Mouse (Mus musculus) mouse trophoblast stem cell (cell line): Measurements from ENCODE around the gene Trim59.
"Not testable (repeated sequence)": the region's sequence is repeated elsewhere in the genome, so short reads cannot be mapped to it uniquely, and the experiment has no call there.

Experiments
- in situ Hi-C, 2 experiments: fragments of 300-500 bp; cut with MseI, MboI; formaldehyde crosslinking; loops; 2 replicates in 1 of 2; 3 replicates in 1 of 2; pipeline ENCODE4 v1.15.1; 2025

Trim59 gene

DNA sequence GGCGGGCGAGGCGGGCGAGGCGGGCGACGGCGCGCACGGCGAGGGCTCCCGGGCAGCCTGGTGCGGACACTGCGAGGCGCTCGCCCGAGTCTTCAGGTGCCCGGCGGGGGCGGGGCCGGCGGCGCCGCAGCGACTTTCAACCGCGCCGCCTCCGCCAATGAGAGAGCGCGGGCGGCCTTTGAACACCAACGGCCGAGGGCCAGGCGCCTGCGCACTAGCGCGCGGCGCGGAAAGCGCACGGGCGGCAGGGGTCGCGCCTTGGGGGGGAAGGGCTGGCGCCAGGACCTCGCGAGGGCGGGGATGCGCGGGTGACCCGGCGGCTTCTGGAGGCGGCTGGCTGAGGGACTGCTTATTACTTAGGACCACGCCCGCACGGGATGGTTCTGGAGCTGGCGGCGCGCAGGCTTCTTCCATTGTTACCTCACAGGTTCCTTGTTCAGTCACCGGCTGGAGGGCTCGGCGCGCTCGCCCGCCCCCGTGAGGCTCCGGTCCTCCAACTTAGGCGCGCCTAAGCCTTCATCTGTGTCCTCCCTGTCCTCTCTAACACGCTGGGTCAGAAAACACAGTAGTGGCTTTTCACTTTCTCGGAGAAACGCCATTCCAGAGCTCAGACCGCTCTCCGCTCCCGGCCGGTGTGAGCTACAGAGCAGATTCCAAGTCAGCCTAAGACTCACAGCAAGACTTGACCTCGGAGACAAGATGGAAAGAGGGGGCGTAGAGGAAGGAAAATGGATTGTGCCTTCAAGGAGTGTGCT is at the start of gene Trim59:
TSS of gene Trim59 (minus strand) at position 111 of the 755 bp plus-strand sequence.
- in situ Hi-C loops = no loop called here

DNA sequence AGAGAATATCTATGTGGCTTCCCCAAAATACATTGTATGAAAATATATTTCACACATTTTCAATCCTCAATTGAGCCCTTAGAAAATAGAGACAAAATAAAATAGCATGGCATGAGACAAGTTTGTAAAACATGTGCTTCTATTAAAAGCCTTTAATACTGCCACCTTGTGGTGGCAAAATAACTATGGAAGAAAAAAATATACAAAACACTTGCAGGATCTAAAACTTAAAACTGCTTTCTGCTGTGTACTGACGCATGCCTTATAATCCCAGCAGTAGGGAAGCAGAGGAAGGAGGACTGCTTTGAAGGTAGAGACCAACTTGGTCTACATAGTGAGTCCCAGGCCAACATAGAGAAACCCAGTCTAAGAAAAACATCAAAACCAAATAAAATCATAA is 19.4 kb upstream of the Trim59 start:
- in situ Hi-C loops = no loop called here

DNA sequence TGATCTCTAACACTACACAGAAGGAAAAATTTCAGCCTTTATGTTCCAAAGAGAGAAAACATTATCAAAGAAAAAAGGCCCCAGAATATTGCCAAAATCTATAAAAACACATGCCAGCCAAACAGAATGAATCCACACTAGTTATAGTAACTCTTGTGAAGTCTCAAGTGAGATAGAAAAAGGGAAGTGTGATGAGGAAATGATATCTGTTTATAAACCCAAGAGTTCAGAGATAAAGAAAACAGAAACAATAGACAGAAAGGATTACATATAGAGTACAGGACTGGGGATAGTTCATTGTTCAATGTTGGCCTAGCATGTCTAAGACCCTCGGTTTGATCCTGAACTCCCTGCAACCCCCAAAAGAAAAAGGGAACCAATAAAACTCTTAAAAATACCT is 18.2 kb upstream of the Trim59 start:
- in situ Hi-C loops = no loop called here

- in situ Hi-C loops = no loop called here
Observed at GRCm38 (mm10) chr3:69060672-69061071, 16.1 kb upstream of the Trim59 start.

- in situ Hi-C loops = no loop called here
Observed at GRCm38 (mm10) chr3:69055871-69056270, 11.3 kb upstream of the Trim59 start.

- in situ Hi-C loops = no loop called here
Observed at GRCm38 (mm10) chr3:69054760-69055432, 10.3 kb upstream of the Trim59 start.

DNA sequence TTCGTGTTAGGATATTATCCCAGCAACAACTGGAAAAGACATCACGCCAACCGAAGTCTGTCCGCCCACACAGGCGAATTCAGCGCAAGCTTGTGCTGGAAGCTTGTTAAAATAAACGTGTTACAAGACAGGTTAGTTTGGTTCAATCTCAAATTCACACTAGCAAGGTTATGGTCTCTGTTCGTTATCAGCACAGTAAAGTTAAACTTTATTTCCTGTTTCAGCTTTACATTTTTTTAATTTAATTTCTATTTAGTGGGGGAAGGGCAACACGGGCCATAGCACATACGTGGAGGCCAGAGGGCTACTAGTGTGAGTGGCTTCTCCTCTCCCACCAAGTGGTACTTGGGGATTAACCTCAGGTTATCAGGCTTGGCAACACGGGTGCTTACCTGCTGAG is 7.3 kb upstream of the Trim59 start:
- in situ Hi-C loops = no loop called here

DNA sequence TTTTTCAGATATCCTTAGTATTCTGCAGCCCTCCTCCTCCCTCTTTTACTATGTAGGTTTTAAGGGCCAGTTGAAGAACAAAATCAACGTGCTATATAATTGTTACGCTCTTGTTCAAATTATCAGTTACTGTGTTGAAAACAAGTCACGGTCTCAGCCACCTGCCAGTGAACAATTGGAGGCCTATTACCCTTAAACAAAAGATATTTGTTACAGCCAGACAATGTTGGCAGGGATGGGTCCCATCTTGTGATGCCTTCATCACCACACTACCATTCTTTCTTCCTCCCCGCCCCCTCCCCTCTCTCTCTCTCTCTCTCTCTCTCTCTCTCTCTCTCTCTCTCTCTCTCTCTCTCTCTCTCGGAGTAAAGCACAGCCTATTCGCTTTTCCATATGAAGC is 4.5 kb upstream of the Trim59 start:
- in situ Hi-C loops = no loop called here

- in situ Hi-C loops = no loop called here
Observed at GRCm38 (mm10) chr3:69047684-69048083, 3.1 kb upstream of the Trim59 start.

GRCm38 (mm10) chr3:69046509-69046908 is 2.0 kb upstream of the Trim59 start:
- in situ Hi-C loops = no loop called here

DNA sequence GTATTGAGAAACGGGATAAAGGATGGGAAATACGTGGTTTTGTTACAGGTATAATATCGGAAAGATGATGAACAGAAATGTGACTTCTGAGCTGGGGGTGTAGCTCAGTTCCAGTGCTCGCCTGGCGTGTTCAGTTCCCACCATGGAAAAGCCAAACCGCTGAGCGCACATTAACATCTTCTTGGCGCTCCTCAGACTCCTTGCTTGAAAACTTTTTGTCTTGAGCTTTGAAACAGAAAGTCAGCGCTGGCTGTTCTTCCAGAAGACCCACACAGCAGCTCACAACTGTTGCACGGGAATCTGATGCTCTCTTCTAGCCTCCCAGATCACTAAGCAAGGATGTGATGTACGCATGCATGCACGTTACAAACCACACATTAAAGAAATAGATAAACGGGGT is 1.2 kb upstream of the Trim59 start:
- in situ Hi-C loops = no loop called here

- in situ Hi-C loops = no loop called here
Observed at GRCm38 (mm10) chr3:69045400-69045703, 797 bp upstream of the Trim59 start.

DNA sequence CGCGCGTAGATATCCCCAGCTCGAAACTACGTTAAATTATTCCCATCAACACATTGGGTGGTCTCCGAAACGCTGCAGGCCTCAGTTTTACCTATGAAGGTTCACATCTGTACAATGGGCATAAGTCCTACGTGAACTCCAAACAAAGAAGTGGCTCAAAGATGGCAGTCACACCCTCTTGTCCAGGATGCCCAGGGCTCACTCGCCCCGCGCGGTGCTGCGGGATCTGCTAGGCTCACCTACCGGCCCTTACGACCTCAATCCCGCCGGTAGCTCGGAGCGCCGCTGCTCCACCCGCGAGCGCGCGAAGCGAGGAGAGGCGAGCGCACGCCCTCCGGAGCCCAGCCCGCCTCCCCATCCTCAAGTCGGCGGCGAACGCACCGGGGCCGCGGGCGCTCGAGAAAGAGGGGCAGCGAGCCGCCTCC is 376 bp downstream of the Trim59 start:
- in situ Hi-C loops = no loop called here

- in situ Hi-C loops = no loop called here
Observed at GRCm38 (mm10) chr3:69041298-69041697, 3.3 kb downstream of the Trim59 start.

- in situ Hi-C loops = no loop called here
Observed at GRCm38 (mm10) chr3:69040105-69040504, 4.5 kb downstream of the Trim59 start.

- in situ Hi-C loops = no loop called here
Observed at GRCm38 (mm10) chr3:69026133-69026783, 18.3 kb downstream of the Trim59 start.

- in situ Hi-C loops = no loop called here
Observed at GRCm38 (mm10) chr3:69020764-69021163, 23.8 kb downstream of the Trim59 start.

- in situ Hi-C loops = no loop called here
Observed at GRCm38 (mm10) chr3:69020285-69020684, 24.3 kb downstream of the Trim59 start.

GRCm38 (mm10) chr3:69018635-69019034 is 25.9 kb downstream of the Trim59 start:
- in situ Hi-C loops = not testable (repeated sequence)

- in situ Hi-C loops = no loop called here
Observed at GRCm38 (mm10) chr3:69017181-69017580, 27.4 kb downstream of the Trim59 start.

DNA sequence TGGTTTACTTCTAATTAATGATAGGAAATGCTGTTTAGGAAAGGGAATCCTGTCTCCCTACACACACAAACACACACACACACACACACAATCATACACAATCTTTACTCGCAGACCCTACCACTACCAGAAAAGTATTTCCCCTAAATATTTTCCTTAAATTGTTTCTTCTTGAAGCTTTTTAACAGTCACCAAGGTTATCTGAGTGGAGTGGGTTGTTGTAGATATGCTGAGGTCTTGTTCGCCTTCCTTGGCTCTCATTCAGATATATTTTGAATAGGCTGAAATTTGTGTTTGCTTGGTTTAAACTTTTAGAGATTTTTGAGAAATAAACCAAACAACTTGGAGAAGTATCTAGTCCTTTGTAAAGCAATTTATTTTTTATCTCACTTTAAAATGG is 35.7 kb downstream of the Trim59 start:
- in situ Hi-C loops = no loop called here

DNA sequence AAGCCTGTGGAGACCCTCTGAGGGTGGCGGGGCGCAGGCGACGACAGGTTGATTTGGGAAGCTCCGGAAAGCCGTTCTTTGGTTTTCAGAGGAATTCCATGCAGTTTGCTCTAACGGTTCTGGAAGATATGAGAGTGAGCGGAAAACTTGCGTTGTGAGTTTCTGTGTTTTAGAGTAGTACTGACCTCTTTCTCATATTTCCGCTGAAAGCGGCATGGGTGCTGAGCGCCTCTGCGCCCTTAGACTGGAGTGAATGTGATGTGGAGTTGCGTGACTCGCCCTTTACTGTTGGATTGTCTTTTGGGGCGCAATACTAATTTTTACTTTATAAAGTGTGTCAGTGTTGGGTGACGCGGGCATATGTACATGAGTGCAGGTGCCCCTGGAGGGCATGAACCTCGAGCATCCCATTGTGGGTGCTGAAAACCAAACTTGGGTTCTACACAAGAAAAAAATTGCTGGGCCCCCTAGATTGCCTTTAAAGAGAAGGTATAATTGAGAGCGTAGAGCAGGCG is 38.3 kb downstream of the Trim59 start:
- in situ Hi-C loops = no loop called here
